Mouse (Mus musculus) layer of hippocampus, postnatal 25 days (tissue): Measurements from ENCODE around the gene Srp54a. TPM values are rescaled to one million over a fixed set of nuclear protein-coding genes. Genes with fewer than 3 reads are reported as not detected.
"Not testable (repeated sequence)": the region's sequence is repeated elsewhere in the genome, so short reads cannot be mapped to it uniquely, and the experiment has no call there.

Experiments
- DNase-seq, 2 experiments: peaks; one replicate each; pipeline ENCODE4 v3.0.0; 2022; ENCODE audit warnings: mixed read lengths in 2 of 2, low spot score in 1 of 2; ENCODE audit errors: extremely low spot score in 1 of 2
- total RNA-seq, 2 experiments: library from RNA; stranded (reverse); gene quantifications; 2 replicates each; pipeline ENCODE4 v1.2.3; 2021

Gene Srp54a
- total RNA-seq, 2 experiments from 2014 or later: 86.7 to 99.9 TPM

GRCm38 (mm10) chr12:55124242-55124641, 44.2 kb downstream of the Srp54a start, which contains the start of gene Fam177a:
TSS of gene Fam177a (plus strand) at chr12:55124469.
- not testable (repeated sequence) for DNase-seq

DNA sequence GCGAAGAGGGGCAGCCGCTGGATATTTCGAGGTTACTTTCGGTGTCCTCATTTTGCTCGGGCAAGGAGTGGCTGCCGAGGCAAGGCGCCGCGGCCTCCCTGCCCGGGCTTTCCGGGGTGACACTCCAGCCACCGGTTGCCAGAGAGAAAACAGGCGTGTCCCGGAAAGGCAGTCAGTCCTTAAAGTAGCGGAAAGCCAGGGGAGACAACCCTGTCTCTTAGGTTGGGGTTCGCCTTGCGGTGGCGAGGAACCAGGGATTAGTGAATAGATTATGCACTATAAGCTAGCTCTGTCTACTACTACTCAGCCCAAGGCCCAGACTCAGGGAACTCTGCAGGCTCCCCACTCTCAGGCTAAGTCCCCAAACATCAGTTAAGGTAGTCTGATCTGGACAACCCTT, 44.7 kb downstream of the Srp54a start:
- DNase-seq: not testable (repeated sequence)

DNA sequence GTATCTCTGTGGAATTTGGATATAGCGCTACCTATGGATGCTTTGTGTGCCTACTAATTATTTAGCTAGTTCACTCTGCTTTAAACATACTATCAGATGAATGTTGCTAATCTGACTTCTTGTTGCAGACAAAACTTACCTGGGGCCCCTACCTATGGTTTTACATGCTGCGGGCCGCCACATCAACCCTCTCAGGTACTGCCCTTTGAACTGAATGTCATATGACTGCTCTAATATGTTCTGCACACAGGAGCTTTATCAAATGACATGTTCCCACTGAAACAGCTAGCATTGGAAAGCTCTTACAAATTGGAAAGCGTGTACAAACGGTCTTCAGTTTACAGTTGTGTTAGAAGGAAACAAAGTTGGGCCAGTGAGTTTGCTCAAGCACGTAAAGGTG, 55.5 kb downstream of the Srp54a start:
- DNase-seq: not testable (repeated sequence)

- DNase-seq: not testable (repeated sequence)
These were observed 57.8 kb downstream of the Srp54a start for GRCm38 (mm10) chr12:55137859-55138258.

GRCm38 (mm10) chr12:55154559-55155448, 74.7 kb downstream of the Srp54a start, which contains the start of gene Srp54b:
TSS of gene Srp54b (plus strand) at chr12:55155104.
- not testable (repeated sequence) for DNase-seq

DNA sequence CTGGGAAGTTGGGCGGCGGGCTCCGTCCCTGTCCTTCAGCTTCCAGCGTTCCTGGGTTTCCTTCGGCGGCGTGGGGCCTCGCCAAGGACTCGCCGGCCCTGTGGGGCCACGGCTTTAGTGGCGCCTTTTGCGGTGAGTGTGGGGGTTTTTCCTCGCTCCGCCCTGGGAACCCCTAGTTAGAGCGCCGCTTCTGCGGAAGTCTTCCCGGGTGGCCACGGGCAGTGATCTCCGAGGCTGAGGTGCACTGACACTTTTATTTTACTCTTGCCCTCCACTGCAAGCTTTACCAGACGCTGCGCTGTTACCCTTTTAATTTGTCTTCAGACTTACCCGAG, 75.4 kb downstream of the Srp54a start:
- DNase-seq: not testable (repeated sequence)

Other genes with a start within 250 kb of the Srp54a start
- gene Cfl2, start 217.4 kb upstream of the Srp54a start, total RNA-seq: 100 to 1,000 TPM; 106 to 116 TPM
- gene Gm20403, start 93.7 kb upstream of the Srp54a start, total RNA-seq: not detected
- 1 to 10 TPM; 1.6 to 2.3 TPM for gene Baz1a, start 65.9 kb upstream of the Srp54a start, total RNA-seq
- 10 to 100 TPM in 1 of 2 experiments, 1 to 10 TPM in 1; 8.0 to 11.5 TPM for gene 2700097O09Rik, start 152 bp upstream of the Srp54a start, total RNA-seq
- 10 to 100 TPM in 1 of 2 experiments, 1 to 10 TPM in 1; 9.6 to 20.5 TPM for gene Fam177a, start 44.2 kb downstream of the Srp54a start, total RNA-seq
- 10 to 100 TPM; 56.2 to 61.2 TPM for gene Srp54b, start 74.8 kb downstream of the Srp54a start, total RNA-seq
- gene 1700047I17Rik2, start 119.3 kb downstream of the Srp54a start, total RNA-seq: 10 to 100 TPM in 1 of 2 experiments, not detected in 1; 10.0 TPM
- 10 to 100 TPM; 32.0 to 34.7 TPM for gene Srp54c, start 149.9 kb downstream of the Srp54a start, total RNA-seq
- 1 to 10 TPM; 9.3 to 9.4 TPM for gene 1110008L16Rik, start 219.3 kb downstream of the Srp54a start, total RNA-seq
- 10 to 100 TPM; 12.2 to 14.3 TPM for gene Ppp2r3c, start 222.7 kb downstream of the Srp54a start, total RNA-seq